Mouse (Mus musculus) heart, adult 2 months (tissue): ENCODE data around the gene Pdia5. TPM values are rescaled to one million over a fixed set of nuclear protein-coding genes. Genes with fewer than 3 reads are reported as not detected.
A peak's percentile ranks its signal among the peaks of the same experiment; 100 is the strongest.

Source experiments
- DNase-seq, 2 experiments: peaks; one replicate each; pipeline ENCODE4 v3.0.0; 2021
- H3K27ac ChIP-seq: fragments of 200-600 bp; 2 replicates; pipeline ENCODE4 v1.8.1; 2022
- H3K27me3 ChIP-seq: fragments of 200-500 bp; 2 replicates; pipeline ENCODE4 v1.6.1; 2012; ENCODE audit warnings: mild to moderate bottlenecking, low read length, inconsistent platforms, mixed read lengths; ENCODE audit not compliant: control insufficient read depth, insufficient read depth
- H3K36me3 ChIP-seq: fragments of 200-500 bp; 2 replicates; pipeline ENCODE4 v1.6.1; 2012; ENCODE audit warnings: low read length, inconsistent platforms; ENCODE audit not compliant: control insufficient read depth, insufficient read depth
- H3K4me1 ChIP-seq: fragments of 200-500 bp; 2 replicates; pipeline ENCODE4 v1.6.1; 2011; ENCODE audit warnings: low read length; ENCODE audit not compliant: control insufficient read depth, insufficient read depth
- H3K4me3 ChIP-seq: fragments of 200-600 bp; 2 replicates; pipeline ENCODE4 v1.8.1; 2022
- H3K79me2 ChIP-seq: fragments of 200-500 bp; replicated peaks from 2 replicates; pipeline ENCODE4 v1.6.1; 2012; ENCODE audit warnings: mild to moderate bottlenecking, inconsistent platforms, low read length, moderate library complexity, mixed read lengths; ENCODE audit not compliant: control insufficient read depth, insufficient read depth
- H3K9ac ChIP-seq: fragments of 200-500 bp; 2 replicates; pipeline ENCODE4 v1.6.1; 2012; ENCODE audit warnings: low read depth, mild to moderate bottlenecking, control low read depth, inconsistent platforms, low read length, mixed read lengths
- CTCF ChIP-seq: fragments of 200-600 bp; IDR thresholded peaks from 2 replicates; pipeline ENCODE4 v1.8.1; 2022; ENCODE audit warnings: antibody characterized with exemption, mild to moderate bottlenecking, moderate library complexity
- EP300 ChIP-seq: fragments of 200-500 bp; IDR thresholded peaks from 2 replicates; pipeline ENCODE4 v1.6.1; 2011; ENCODE audit warnings: low read depth, low read length, control low read depth; ENCODE audit not compliant: insufficient read depth
- POLR2A ChIP-seq: fragments of 200-500 bp; IDR thresholded peaks from 2 replicates; pipeline ENCODE4 v1.6.1; 2011; ENCODE audit warnings: mild to moderate bottlenecking, low read depth, low read length, control low read depth; ENCODE audit not compliant: insufficient read depth
- WGBS: fragments of 180-500 bp; shearing (Covaris S2); methylation state at CpG from one replicate; pipeline ENCODE4 v1.1.7; 2018; 5-methylcytosine and 5-hydroxymethylcytosine counted together
- intact Hi-C: fragments of 180-260 bp; cut with DNase I; formaldehyde crosslinking; loops from one replicate; pipeline ENCODE4 v1.15.1; 2025
- polyA plus RNA-seq: library from polyadenylated mRNA; depleted of rRNA; stranded (reverse); fragments of >200 nt; gene quantifications from 2 replicates; pipeline ENCODE4 v1.2.3, GENCODE M21; 2012
- total RNA-seq, 2 experiments: library from RNA; stranded (reverse); gene quantifications; 2 replicates each; pipeline ENCODE4 v1.2.3; 2021

The Pdia5 gene
- total and polyA plus RNA-seq, 3 experiments = 4.1 to 5.0 (median 4.4) TPM

DNA sequence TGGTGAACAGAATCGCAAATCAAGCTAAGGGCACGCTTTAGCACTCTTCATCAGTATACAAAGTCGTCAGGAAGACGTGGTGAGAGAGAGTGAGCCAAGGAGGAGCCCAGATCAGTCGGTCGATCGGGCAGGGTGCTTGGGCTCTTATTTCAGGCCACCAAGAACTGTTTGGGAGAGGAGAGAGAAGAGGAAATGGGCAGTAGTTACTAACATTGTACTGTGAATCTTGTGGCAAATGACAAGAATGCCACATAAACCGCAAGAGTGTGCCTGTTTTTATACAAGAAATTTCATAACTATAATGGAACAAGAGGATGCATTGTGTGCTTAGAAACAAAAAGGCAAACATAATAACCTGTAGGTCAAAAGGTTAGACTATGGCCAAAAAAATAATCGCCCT, 110.6 kb downstream of the Pdia5 start:
- Histone ChIP-seq H3K36me3 (no peaks in the 10 kb centered on the region), H3K79me2 (no peaks in the 10 kb centered on the region), H3K4me1 (no peaks in the 10 kb centered on the region), H3K9ac (no peak overlapping the region), H3K4me3 (no peak overlapping the region), H3K27ac (no peak overlapping the region), H3K27me3 (no peaks in the 10 kb centered on the region)
- intact Hi-C loops = no loop called here
- TF ChIP-seq POLR2A (no peak), CTCF (no peak), EP300 (no peak)
- WGBS = 86% methylated on average over 9 of the region's 9 CpGs
- DNase-seq = no peak

DNA sequence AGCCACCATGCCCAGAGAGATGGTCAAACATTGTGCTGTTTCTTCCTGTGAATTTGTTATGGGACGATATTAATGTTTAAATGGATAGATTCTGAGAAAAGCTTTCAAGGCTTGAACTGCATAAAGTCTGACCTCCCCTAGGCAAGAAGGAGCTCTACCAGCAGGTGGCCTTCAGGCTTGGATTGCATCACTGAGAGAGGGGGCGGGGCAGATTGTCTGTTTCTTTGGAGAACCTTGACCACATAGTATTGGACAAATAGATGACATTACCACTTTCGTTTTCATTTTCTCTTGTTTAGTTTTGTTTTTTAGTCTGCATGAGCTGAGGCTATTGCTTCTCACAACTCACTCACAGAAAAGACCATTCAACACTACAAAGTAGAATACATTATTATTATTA, 111.3 kb downstream of the Pdia5 start:
- WGBS = 88% methylated on average over 3 of the region's 3 CpGs
- Histone ChIP-seq H3K36me3 (no peaks in the 10 kb centered on the region), H3K79me2 (no peaks in the 10 kb centered on the region), H3K27me3 (no peaks in the 10 kb centered on the region), H3K4me1 (no peaks in the 10 kb centered on the region), H3K4me3 (no peak overlapping the region), H3K9ac (no peak overlapping the region), H3K27ac (no peak overlapping the region)
- no peak for DNase-seq
- intact Hi-C loops = no loop called here
- no peak for TF ChIP-seq EP300
- no peak for TF ChIP-seq CTCF
- no peak for TF ChIP-seq POLR2A

DNA sequence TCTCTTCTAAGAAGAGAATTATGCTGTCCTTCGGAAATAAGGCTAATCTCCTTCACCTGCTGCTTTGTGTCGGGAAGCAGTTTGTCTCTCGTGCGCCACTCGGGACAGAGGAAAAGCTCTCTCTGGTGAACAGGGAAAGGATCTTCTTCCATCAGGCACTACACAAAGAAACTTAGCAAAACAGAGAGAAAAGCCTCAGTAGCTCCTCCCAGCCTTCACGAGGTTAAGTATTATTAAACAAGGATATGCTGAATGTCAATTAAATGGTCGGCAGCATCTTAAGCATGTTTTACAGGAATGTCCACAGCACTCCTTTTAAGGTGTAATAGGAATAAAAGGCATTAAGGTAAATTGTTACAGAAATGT, 126.6 kb downstream of the Pdia5 start:
- Histone ChIP-seq H3K27me3 (no peaks in the 10 kb centered on the region), H3K27ac (peak overlapping the region; percentile 38; the same call in 1 of the 2 replicates), H3K36me3 (no peaks in the 10 kb centered on the region), H3K4me3 (peak overlapping the region; percentile 98), H3K79me2 (no peaks in the 10 kb centered on the region), H3K9ac (peak overlapping the region; percentile 75), H3K4me1 (no peaks in the 10 kb centered on the region; the same call in 1 of the 2 replicates)
- under 1% methylated on average over 7 of the region's 7 CpGs for WGBS
- DNase-seq = no peak
- TF ChIP-seq EP300 = no peak
- TF ChIP-seq POLR2A = no peak
- TF ChIP-seq CTCF = no peak
- intact Hi-C loops = no loop called here

DNA sequence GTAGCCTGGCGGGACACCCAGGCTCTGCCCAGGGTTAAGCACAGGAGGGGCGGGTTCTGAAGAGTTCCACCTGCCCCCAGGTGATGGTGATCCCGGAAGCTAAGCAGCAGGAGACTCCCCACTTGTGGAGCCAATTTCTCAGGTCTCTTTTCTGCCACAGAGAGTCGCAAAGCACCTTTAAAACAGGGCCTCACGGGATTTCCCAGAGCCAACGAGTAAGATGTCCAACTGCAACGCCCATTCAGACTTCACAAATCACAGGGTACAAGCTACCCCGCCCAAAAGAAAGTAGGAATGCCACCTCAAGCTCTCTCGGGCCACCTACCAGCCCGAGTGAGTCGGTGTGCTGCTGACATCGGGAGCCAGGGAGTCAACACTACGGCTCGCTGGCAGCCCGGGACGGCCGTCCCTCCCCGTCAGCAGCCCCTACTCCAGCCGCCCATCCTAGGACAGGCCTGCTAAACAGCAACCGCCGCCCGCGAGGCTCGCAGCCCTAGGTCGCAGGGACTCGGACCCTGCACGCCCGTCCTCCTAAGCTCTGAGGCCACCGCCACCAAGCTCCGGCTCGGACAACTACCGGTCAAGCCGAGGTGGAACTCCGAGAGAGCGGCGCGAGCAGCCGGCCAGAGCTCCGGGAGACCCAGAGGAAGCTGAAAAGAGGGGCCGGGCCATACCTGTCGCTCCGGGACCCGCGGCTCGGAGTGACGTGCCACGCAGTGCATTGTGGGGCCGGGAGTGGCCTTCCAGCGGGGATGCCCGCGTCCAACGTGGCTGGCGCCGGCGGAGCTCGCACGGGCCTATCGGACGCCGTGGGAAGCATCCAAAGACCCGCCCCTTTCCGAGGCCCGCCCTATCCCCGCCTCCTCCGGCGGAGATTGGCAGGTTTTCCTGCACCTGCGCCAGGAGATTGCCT, 127.3 kb downstream of the Pdia5 start, which contains the start of gene Sec22a:
Gene Sec22a, minus strand, starts transcription at position 769 of the 913 bp plus-strand sequence.
- Histone ChIP-seq H3K4me1 (no peaks in the 10 kb centered on the region; the same call in 1 of the 2 replicates), H3K27me3 (no peaks in the 10 kb centered on the region), H3K79me2 (no peaks in the 10 kb centered on the region), H3K4me3 (peak within 1 kb of the TSS; percentile 98), H3K27ac (peak within 1 kb of the TSS; percentile 84), H3K36me3 (no peaks in the 10 kb centered on the region), H3K9ac (peak within 1 kb of the TSS; percentile 95)
- intact Hi-C loops = no loop called here
- peak; percentile 95 for DNase-seq
- TF ChIP-seq CTCF (no peak), POLR2A (peak; percentile 63; the same call in 1 of the 2 replicates), EP300 (no peak)
- under 1% methylated on average over 67 of the region's 67 CpGs for WGBS

DNA sequence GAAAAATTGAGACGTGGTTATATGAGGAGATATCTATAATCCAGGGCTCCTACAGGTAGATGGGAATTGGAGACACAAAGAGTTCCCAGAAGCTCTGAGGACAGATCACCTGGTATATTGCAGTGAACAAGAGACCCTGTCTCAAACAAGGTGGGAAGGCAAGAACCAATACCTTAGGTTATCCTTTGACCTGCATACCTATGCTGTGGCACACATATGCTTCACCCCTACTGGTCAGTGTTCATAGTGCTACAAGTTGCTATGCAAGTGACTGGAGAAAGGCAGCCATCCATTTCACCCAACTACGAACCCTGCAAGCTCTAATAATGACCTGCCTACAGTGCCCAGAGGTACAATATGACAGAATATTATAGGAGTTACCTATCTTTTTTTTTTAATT, 128.5 kb downstream of the Pdia5 start:
- H3K9ac ChIP-seq = no peak overlapping the region
- intact Hi-C loops = no loop called here
- TF ChIP-seq CTCF (0 out of 2 replicates have a peak, but pooled peaks have one; percentile 4), POLR2A (no peak), EP300 (no peak)
- no peak for DNase-seq
- 94% methylated on average over 2 of the region's 2 CpGs for WGBS
- H3K4me1 ChIP-seq = no peaks in the 10 kb centered on the region; the same call in 1 of the 2 replicates
- H3K27ac ChIP-seq = no peak overlapping the region
- H3K79me2 ChIP-seq = no peaks in the 10 kb centered on the region
- H3K27me3 ChIP-seq = no peaks in the 10 kb centered on the region
- H3K36me3 ChIP-seq = no peaks in the 10 kb centered on the region
- H3K4me3 ChIP-seq = no peak overlapping the region

DNA sequence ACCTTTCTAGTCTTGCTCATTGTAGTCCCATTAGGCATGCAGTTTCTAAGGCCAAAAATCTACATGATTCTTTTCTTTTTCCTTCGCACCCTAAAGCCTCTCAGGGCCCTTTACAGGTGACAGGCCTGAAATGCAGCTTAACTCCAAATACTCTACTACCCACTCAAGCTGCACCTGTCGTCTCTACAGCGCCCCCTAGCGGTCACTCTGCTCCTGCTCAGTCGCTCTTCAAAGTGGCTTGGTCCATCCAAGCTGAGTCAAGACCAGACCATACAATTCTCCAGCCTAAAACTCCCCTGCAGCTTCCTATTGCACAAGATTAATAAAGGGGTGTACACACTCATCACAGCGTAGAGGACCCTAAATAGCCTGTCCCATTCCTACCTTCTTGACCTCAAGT, 130.1 kb downstream of the Pdia5 start:
- Histone ChIP-seq H3K9ac (no peak overlapping the region), H3K36me3 (no peaks in the 10 kb centered on the region), H3K4me3 (no peak overlapping the region), H3K27ac (no peak overlapping the region), H3K27me3 (no peaks in the 10 kb centered on the region), H3K79me2 (no peaks in the 10 kb centered on the region), H3K4me1 (no peaks in the 10 kb centered on the region; the same call in 1 of the 2 replicates)
- DNase-seq = peak; percentile 20 to 39
- TF ChIP-seq EP300 = no peak
- no peak for TF ChIP-seq POLR2A
- TF ChIP-seq CTCF = peak; percentile 76
- intact Hi-C loops = no loop called here
- 40% methylated on average over 6 of the region's 6 CpGs for WGBS
